Mouse (Mus musculus) kidney, postnatal 4 days (tissue): ENCODE data around the gene Wdr24.
"Not testable (repeated sequence)": the region's sequence is repeated elsewhere in the genome, so short reads cannot be mapped to it uniquely, and the experiment has no call there.

Source experiments
- DNase-seq, 2 experiments: peaks; one replicate each; pipeline ENCODE4 v3.0.0; 2021; ENCODE audit warnings: mixed read lengths in 2 of 2

Gene Wdr24

GRCm38 (mm10) chr17:25823452-25823851, at the start of gene Wdr24:
Gene Wdr24, plus strand, starts transcription at chr17:25823627.
- peak; percentile 75 to 83 for DNase-seq

GRCm38 (mm10) chr17:25775318-25776062, 47.9 kb upstream of the Wdr24 start:
- DNase-seq, result no peak

GRCm38 (mm10) chr17:25777948-25778347, 45.5 kb upstream of the Wdr24 start:
- DNase-seq, result no peak

GRCm38 (mm10) chr17:25781339-25781738, 42.1 kb upstream of the Wdr24 start:
- DNase-seq, result no peak

- no peak for DNase-seq
Measured at GRCm38 (mm10) chr17:25783086-25783485, 40.3 kb upstream of the Wdr24 start.

- no peak for DNase-seq
Measured at GRCm38 (mm10) chr17:25783861-25784574, 39.4 kb upstream of the Wdr24 start.

GRCm38 (mm10) chr17:25785281-25785745, 38.1 kb upstream of the Wdr24 start, which contains the start of gene Haghl:
Gene Haghl, minus strand, starts transcription at chr17:25785673.
- DNase-seq, result peak; percentile 97 to 99

GRCm38 (mm10) chr17:25786280-25786679, 37.1 kb upstream of the Wdr24 start, which contains the start of gene Ccdc78:
Gene Ccdc78, plus strand, starts transcription at chr17:25786580.
- no peak for DNase-seq

- no peak for DNase-seq
Measured at GRCm38 (mm10) chr17:25786781-25787504, 36.5 kb upstream of the Wdr24 start.

GRCm38 (mm10) chr17:25791320-25791842, 32.0 kb upstream of the Wdr24 start:
- no peak for DNase-seq

GRCm38 (mm10) chr17:25791843-25792527, 31.4 kb upstream of the Wdr24 start:
- peak; percentile 90 to 92 for DNase-seq

- DNase-seq, result peak; percentile 90 to 94
Measured at GRCm38 (mm10) chr17:25792615-25793014, 30.8 kb upstream of the Wdr24 start, which contains the start of gene Fam173a. Gene Fam173a, minus strand, starts transcription at chr17:25792901.

GRCm38 (mm10) chr17:25794197-25794596, 29.2 kb upstream of the Wdr24 start:
- no peak for DNase-seq

GRCm38 (mm10) chr17:25794998-25795397, 28.4 kb upstream of the Wdr24 start:
- DNase-seq, result no peak

GRCm38 (mm10) chr17:25795609-25796092, 27.8 kb upstream of the Wdr24 start, which contains the start of gene AC134908.4:
Gene AC134908.4, minus strand, starts transcription at chr17:25795659.
- DNase-seq, result peak; percentile 51 to 72

GRCm38 (mm10) chr17:25796211-25796771, 27.1 kb upstream of the Wdr24 start:
- peak; percentile 35 to 51 for DNase-seq

GRCm38 (mm10) chr17:25796951-25797369, 26.5 kb upstream of the Wdr24 start, which contains the start of gene Metrn:
Gene Metrn, minus strand, starts transcription at chr17:25797136.
- DNase-seq, result peak; percentile 94 to 96

- DNase-seq, result peak; percentile 70 to 77
Measured at GRCm38 (mm10) chr17:25801029-25801428, 22.4 kb upstream of the Wdr24 start.

GRCm38 (mm10) chr17:25802825-25803517, 20.5 kb upstream of the Wdr24 start:
- DNase-seq, result no peak

GRCm38 (mm10) chr17:25806507-25806906, 16.9 kb upstream of the Wdr24 start:
- DNase-seq, result no peak

- not testable (repeated sequence) for DNase-seq
Measured at GRCm38 (mm10) chr17:25807452-25807851, 16.0 kb upstream of the Wdr24 start.
